Mouse (Mus musculus) heart, embryonic 10.5 days (tissue): Measurements from ENCODE around the gene Rogdi. TPM values are rescaled to one million over a fixed set of nuclear protein-coding genes. Genes with fewer than 3 reads are reported as not detected.
A peak's percentile ranks its signal among the peaks of the same experiment; 100 is the strongest.

Experiments
- DNase-seq: peaks from one replicate; pipeline ENCODE4 v3.0.0-alpha.2; 2017; ENCODE audit warnings: low spot score
- H3K27ac ChIP-seq: fragments of 300-500 bp; sonication (generic); 2 replicates; pipeline ENCODE4 v1.5.1; 2016; ENCODE audit warnings: mild to moderate bottlenecking
- H3K27me3 ChIP-seq: fragments of 300-500 bp; sonication (generic); 2 replicates; pipeline ENCODE4 v1.6.1; 2016; ENCODE audit warnings: mild to moderate bottlenecking; ENCODE audit not compliant: poor library complexity, insufficient read depth, severe bottlenecking
- H3K36me3 ChIP-seq: fragments of 300-500 bp; sonication (generic); 2 replicates; pipeline ENCODE4 v1.6.1; 2016; ENCODE audit warnings: mild to moderate bottlenecking, moderate library complexity
- H3K4me1 ChIP-seq: fragments of 300-500 bp; sonication (generic); 2 replicates; pipeline ENCODE4 v1.6.1; 2016; ENCODE audit warnings: mild to moderate bottlenecking
- H3K4me3 ChIP-seq: fragments of 300-500 bp; sonication (generic); 2 replicates; pipeline ENCODE4 v1.5.1; 2016; ENCODE audit warnings: mild to moderate bottlenecking, moderate library complexity
- H3K9me3 ChIP-seq: fragments of 300-500 bp; sonication (generic); 2 replicates; pipeline ENCODE4 v1.6.1; 2016; ENCODE audit warnings: mild to moderate bottlenecking, moderate library complexity
- WGBS: fragments of 180-500 bp; shearing (Covaris S2); methylation state at CpG from one replicate; pipeline ENCODE4 v1.1.7; 2016; 5-methylcytosine and 5-hydroxymethylcytosine counted together
- polyA plus RNA-seq: library from polyadenylated mRNA; unstranded; fragments of >200 nt; fragmentation: Nextera tagmentation; extraction: Ambion mirVana; gene quantifications from 2 replicates; pipeline ENCODE4 v1.2.1, GENCODE M21; 2016

The Rogdi gene
- polyA plus RNA-seq, 1 experiment from 2014 or later, result 57.4 TPM

DNA sequence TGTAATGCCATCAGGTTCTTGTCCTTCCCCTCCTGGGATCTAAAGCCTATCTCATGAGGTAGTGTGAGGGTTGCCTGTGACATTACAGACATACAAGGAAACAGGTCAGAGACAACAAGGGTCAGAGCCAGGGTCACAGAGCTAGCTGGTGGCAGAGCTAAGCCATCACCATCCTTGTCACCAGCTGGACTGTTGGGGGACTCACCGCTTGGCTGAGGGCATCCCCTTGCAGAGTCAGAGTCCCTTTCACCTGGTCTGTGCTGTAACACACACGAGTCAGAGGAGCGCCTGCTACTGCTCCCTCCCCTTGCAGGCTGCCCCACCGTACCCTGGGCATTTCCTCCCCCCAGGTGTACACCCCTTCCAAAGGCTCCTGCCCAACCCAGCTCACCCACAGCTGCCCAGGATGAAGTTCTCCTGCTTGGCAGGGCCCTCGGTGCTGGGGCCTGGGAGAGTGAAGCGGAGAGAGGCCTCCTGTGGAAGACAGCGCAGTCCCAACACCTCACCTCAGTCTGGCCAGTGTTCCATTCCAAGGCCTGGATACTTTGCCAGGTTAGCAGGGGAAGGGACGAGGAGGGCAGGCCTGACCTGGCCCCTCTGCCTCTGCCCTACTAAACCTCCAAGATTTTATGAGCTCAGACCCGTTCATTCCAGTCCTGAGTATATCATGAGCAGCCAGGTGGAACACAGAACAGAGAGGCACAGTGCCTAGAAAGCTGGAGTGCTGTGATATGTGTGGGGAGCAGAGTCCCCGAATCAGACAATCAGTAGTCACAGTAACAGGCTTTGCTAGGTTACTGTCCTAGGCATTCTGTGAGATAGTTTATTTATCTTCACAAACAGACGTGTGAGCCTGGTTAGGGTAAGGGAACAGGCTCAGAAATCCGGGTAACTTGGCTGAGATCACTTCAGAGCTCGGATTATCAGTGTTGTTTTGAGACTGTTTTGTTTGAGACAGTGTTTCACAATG, 1.0 kb downstream of the Rogdi start:
- peaks cover 45% of the 10 kb centered on the region for H3K36me3 ChIP-seq
- peaks cover 24% of the 10 kb centered on the region for H3K4me1 ChIP-seq

DNA sequence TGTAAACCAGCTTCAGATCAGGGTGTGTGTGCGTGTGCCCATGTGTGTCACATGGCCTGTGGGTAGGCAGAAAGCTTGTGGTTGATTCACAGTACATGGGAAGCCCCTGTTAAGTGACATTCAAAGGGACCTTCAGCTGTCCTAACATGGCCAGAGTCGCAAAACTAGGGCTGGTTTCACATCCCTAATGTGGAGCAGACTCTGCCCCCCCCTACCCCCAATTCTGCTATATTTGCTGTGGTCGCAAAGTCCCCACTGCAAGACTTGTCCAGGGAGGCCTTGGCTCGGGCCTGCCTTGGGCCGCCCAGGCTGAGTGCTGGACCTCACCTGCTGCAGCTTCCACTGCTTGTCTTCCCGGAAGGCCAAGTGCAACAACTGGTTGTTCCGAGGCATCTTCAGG, 2.1 kb downstream of the Rogdi start:
- WGBS, result 86% methylated on average over 7 of the region's 7 CpGs
- Histone ChIP-seq H3K36me3 (peaks cover 35% of the 10 kb centered on the region), H3K9me3 (no peaks in the 10 kb centered on the region), H3K4me1 (peaks cover 32% of the 10 kb centered on the region), H3K27ac (no peak overlapping the region), H3K27me3 (no peaks in the 10 kb centered on the region), H3K4me3 (no peak overlapping the region)
- DNase-seq, result no peak

More for the DNA sequence above, 1.0 kb downstream of the Rogdi start:
- Histone ChIP-seq H3K4me3 (peak overlapping the region; percentile 76), H3K27me3 (no peaks in the 10 kb centered on the region), H3K9me3 (no peaks in the 10 kb centered on the region), H3K27ac (peak overlapping the region; percentile 82; the same call in 1 of the 2 replicates)
- WGBS, result 53% methylated on average over 13 of the region's 13 CpGs
- no peak for DNase-seq

DNA sequence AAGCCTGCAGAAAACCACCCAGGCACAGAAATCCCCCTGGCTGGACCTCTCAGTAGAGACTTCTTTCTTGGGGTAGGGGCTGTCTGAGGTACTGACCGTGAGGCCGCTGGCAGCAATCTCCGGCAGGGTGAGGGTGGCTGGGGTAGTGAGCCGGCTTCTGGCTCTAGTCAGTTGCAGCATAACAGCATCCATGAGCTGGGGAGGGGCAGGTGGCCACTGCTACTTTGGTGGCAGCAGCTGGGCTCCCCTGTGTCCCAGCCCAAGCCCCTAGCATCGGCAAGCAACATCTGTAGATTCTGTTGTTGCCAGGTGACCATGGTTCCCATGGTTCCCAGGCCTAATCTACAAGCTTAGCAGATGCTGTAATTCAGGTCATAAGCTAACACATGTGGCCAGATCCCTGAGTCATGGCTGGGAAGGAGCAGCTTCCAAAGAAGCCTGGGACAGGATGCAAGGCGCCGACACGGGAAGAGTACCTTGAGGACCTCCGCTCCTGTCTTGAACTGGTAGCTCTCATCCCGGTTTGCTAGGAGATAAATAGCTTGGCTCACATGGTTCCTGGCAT, 2.9 kb downstream of the Rogdi start:
- WGBS, result 89% methylated on average over 10 of the region's 10 CpGs
- Histone ChIP-seq H3K4me3 (no peak overlapping the region), H3K4me1 (peaks cover 32% of the 10 kb centered on the region), H3K27me3 (no peaks in the 10 kb centered on the region), H3K27ac (no peak overlapping the region), H3K9me3 (no peaks in the 10 kb centered on the region), H3K36me3 (peaks cover 26% of the 10 kb centered on the region)
- DNase-seq, result no peak

- WGBS, result 80% methylated on average over 12 of the region's 12 CpGs
- DNase-seq, result no peak
- Histone ChIP-seq H3K36me3 (peaks cover 13% of the 10 kb centered on the region), H3K4me3 (no peak overlapping the region), H3K4me1 (peaks cover 32% of the 10 kb centered on the region), H3K27ac (no peak overlapping the region), H3K9me3 (no peaks in the 10 kb centered on the region), H3K27me3 (no peaks in the 10 kb centered on the region)
Measured at GRCm38 (mm10) chr16:5008076-5008475, 5.3 kb downstream of the Rogdi start.

GRCm38 (mm10) chr16:5007492-5007891, 5.9 kb downstream of the Rogdi start:
- Histone ChIP-seq H3K27ac (peak overlapping the region; percentile 50), H3K4me3 (peak overlapping the region; percentile 19; the same call in 1 of the 2 replicates), H3K9me3 (no peaks in the 10 kb centered on the region), H3K27me3 (no peaks in the 10 kb centered on the region), H3K36me3 (peaks cover 13% of the 10 kb centered on the region), H3K4me1 (peaks cover 26% of the 10 kb centered on the region)
- no peak for DNase-seq
- whole genome bisulfite sequencing, result 45% methylated on average over 6 of the region's 6 CpGs

DNA sequence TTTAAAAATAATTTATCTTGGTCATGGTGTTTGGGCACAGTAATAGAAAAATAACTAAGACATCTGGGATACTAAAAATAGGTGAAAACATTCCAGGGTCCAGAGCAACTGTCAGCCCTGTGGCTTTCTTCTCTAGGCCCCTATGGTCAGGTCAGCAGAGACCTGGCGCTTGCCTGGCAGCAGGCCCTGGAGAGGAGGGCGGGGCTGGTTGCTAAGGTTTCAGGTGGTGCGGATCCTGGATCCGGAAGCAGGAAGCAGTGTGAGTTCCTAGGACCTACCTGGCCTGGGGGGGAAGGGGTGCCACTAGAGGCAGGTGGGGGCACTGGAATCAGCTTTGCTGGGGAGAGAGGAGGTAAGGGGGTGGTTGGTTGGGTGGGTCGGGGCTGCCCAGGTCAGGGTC, 6.3 kb downstream of the Rogdi start, which contains the start of gene Smim22:
Gene Smim22 (plus strand): TSS at position 222 of the 400 bp plus-strand sequence.
- Histone ChIP-seq H3K4me1 (peaks cover 22% of the 10 kb centered on the region), H3K27ac (peak within 1 kb of the TSS; percentile 50), H3K9me3 (no peaks in the 10 kb centered on the region), H3K4me3 (peak within 1 kb of the TSS; percentile 19; the same call in 1 of the 2 replicates), H3K36me3 (peaks cover 13% of the 10 kb centered on the region), H3K27me3 (no peaks in the 10 kb centered on the region)
- WGBS, result 35% methylated on average over 5 of the region's 5 CpGs
- DNase-seq, result no peak

- no peaks in the 10 kb centered on the region for H3K9me3 ChIP-seq
- H3K27ac ChIP-seq, result no peak overlapping the region
- H3K4me1 ChIP-seq, result peaks cover 5% of the 10 kb centered on the region; the same call in 1 of the 2 replicates
- no peaks in the 10 kb centered on the region for H3K27me3 ChIP-seq
- whole genome bisulfite sequencing, result 73% methylated on average over 3 of the region's 3 CpGs
- DNase-seq, result no peak
- H3K4me3 ChIP-seq, result no peak overlapping the region
- H3K36me3 ChIP-seq, result no peaks in the 10 kb centered on the region
Measured at GRCm38 (mm10) chr16:5000611-5001010, 12.7 kb downstream of the Rogdi start.

- H3K27ac ChIP-seq, result no peak overlapping the region
- DNase-seq, result no peak
- H3K4me3 ChIP-seq, result no peak overlapping the region
- no peaks in the 10 kb centered on the region for H3K36me3 ChIP-seq
- no peaks in the 10 kb centered on the region for H3K9me3 ChIP-seq
- H3K27me3 ChIP-seq, result no peaks in the 10 kb centered on the region
- H3K4me1 ChIP-seq, result peaks cover 5% of the 10 kb centered on the region; the same call in 1 of the 2 replicates
- 69% methylated on average over 1 of the region's 1 CpGs for WGBS
Measured at GRCm38 (mm10) chr16:4998984-4999383, 14.4 kb downstream of the Rogdi start.

DNA sequence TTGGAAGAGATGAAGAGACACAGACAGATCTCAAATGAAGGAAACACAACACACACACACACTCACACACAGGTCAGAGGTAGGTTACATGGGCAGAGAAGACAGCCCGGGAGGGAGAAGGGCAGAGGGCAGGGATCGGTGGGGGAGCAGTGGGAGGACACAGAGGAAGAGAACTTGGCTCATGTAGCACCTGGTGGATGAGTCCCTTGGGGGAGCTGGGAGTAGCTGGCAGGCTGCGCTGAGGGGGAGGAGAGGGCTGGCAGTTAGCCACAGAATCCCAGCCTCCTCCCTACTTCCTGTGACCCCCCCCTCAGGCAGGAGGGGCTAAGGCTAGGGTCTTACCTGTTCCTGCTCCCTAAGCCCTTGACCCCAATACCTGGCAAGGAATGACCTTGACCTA, 15.8 kb downstream of the Rogdi start, which contains the start of gene Sept12:
Gene Sept12 (minus strand): TSS at position 300 of the 400 bp plus-strand sequence.
- Histone ChIP-seq H3K4me3 (no peak within 1 kb of the TSS), H3K36me3 (no peaks in the 10 kb centered on the region), H3K4me1 (peaks cover 5% of the 10 kb centered on the region; the same call in 1 of the 2 replicates), H3K9me3 (no peaks in the 10 kb centered on the region), H3K27ac (peak within 1 kb of the TSS; percentile 57; the same call in 1 of the 2 replicates), H3K27me3 (no peaks in the 10 kb centered on the region)
- 48% methylated on average over 3 of the region's 3 CpGs for WGBS
- no peak for DNase-seq

DNA sequence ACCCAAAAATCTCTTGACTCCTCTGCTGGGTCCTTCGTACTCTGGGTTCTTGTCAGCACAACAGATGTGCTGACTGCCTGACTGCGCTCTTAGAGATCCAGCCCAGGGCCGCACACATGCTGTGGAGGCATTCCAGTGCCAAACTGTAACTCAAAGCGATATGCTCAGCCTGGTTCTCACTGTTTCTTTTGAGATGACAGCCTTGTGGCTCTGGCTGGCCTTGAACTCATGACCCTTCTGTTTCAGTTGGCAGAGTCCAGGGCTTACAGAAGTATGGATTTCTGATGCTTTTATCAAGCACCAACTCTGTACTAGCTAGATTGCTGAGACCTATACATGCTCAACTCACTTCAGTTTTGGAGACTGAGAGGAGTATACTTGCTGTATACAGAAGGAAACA, 20.1 kb downstream of the Rogdi start:
- no peak for DNase-seq
- Histone ChIP-seq H3K36me3 (no peaks in the 10 kb centered on the region), H3K4me3 (no peak overlapping the region), H3K27me3 (no peaks in the 10 kb centered on the region), H3K27ac (no peak overlapping the region), H3K9me3 (no peaks in the 10 kb centered on the region), H3K4me1 (peaks cover 5% of the 10 kb centered on the region; the same call in 1 of the 2 replicates)
- WGBS, result 81% methylated on average over 4 of the region's 4 CpGs

DNA sequence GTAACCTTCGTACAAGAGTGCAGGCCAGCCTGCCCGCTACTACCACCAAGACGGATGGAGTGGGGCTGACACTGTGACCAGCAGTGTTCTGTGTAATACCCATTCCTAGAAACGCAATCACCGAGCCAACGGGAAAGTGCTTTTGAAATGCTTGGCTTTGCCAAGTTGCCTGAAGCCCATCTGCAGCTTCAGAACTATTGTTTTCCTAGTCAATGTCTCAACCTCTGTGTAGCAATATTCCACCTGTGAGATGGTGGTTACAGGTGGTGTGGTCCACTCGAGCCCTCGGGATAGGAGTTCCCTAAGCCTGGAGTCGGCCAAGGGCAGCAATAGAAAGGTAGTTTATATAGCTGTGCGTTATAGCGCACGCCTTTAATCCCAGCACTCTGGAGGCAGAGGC, 28.6 kb downstream of the Rogdi start:
- DNase-seq, result no peak
- Histone ChIP-seq H3K27me3 (no peaks in the 10 kb centered on the region), H3K4me3 (no peak overlapping the region), H3K9me3 (no peaks in the 10 kb centered on the region), H3K27ac (no peak overlapping the region), H3K36me3 (no peaks in the 10 kb centered on the region), H3K4me1 (no peaks in the 10 kb centered on the region)
- 90% methylated on average over 12 of the region's 12 CpGs for WGBS

DNA sequence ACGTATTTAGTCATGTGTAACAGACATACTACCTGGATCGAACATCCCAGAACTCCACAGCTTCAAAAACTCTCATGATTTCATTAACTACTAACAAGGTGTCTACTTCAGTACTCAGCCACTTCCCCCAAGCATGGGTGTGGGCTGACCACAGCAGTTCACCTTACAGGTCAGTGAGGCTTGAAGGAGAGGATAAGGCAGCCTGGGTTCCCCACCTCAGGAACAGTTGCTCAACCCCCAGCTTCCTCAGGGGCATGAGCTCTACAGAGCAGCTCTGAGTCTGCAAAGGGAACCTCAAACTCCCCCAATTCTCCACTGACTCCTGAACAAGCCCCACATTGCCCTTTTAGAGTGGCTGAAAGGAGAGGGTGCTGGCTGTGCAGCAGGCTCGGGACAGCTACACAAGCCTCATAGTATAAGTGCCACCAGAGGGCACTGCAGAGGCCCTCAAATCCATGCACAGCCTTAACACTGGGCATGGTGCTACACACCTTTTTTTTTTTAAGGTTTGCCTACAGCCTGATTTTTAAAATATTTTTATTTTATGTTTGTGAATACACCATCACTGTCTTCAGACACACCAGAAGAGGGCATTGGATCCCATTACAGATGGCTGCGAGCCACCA, 33.5 kb downstream of the Rogdi start:
- Histone ChIP-seq H3K4me3 (no peak overlapping the region), H3K36me3 (no peaks in the 10 kb centered on the region), H3K27me3 (no peaks in the 10 kb centered on the region), H3K4me1 (peaks cover 13% of the 10 kb centered on the region), H3K9me3 (no peaks in the 10 kb centered on the region), H3K27ac (no peak overlapping the region)
- 73% methylated on average over 4 of the region's 4 CpGs for WGBS
- no peak for DNase-seq
